Mouse (Mus musculus) hindbrain, embryonic 16.5 days (tissue): ENCODE data around the gene Dus1l. TPM values are rescaled to one million over a fixed set of nuclear protein-coding genes. Genes with fewer than 3 reads are reported as not detected.

ENCODE experiments used
- ATAC-seq: fragments of 200-750 bp; cut with Nextera tagmentation; 2 replicates; pipeline ENCODE4 v1.8.0; 2017; ENCODE audit warnings: moderate TSS enrichment, moderate library complexity
- H3K27ac ChIP-seq: fragments of 300-500 bp; sonication (generic); 2 replicates; pipeline ENCODE4 v1.5.1; 2014; ENCODE audit warnings: low read depth, mild to moderate bottlenecking, control low read depth, low read length, moderate library complexity
- H3K27me3 ChIP-seq: fragments of 300-500 bp; sonication (generic); replicated peaks from 2 replicates; pipeline ENCODE4 v1.6.1; 2014; ENCODE audit warnings: low read length; ENCODE audit not compliant: control insufficient read depth, insufficient read depth
- H3K36me3 ChIP-seq: fragments of 300-500 bp; sonication (generic); 2 replicates; pipeline ENCODE4 v1.6.1; 2014; ENCODE audit warnings: mild to moderate bottlenecking, low read length, moderate library complexity, mixed read lengths; ENCODE audit not compliant: control insufficient read depth, insufficient read depth
- H3K4me1 ChIP-seq: fragments of 300-500 bp; sonication (generic); 2 replicates; pipeline ENCODE4 v1.6.1; 2014; ENCODE audit warnings: low read depth, low read length; ENCODE audit not compliant: control insufficient read depth, insufficient read depth
- H3K4me2 ChIP-seq: fragments of 300-500 bp; sonication (generic); 2 replicates; pipeline ENCODE4 v1.6.1; 2014; ENCODE audit warnings: mild to moderate bottlenecking, low read length, control low read depth, moderate library complexity
- H3K4me3 ChIP-seq: fragments of 300-500 bp; sonication (generic); 2 replicates; pipeline ENCODE4 v1.5.1; 2014; ENCODE audit warnings: mild to moderate bottlenecking, low read length, control low read depth, moderate library complexity
- H3K9ac ChIP-seq: fragments of 300-500 bp; sonication (generic); 2 replicates; pipeline ENCODE4 v1.6.1; 2014; ENCODE audit warnings: low read depth, mild to moderate bottlenecking, control low read depth, low read length, moderate library complexity
- H3K9me3 ChIP-seq: fragments of 300-500 bp; sonication (generic); 2 replicates; pipeline ENCODE4 v1.6.1; 2014; ENCODE audit warnings: mild to moderate bottlenecking, low read length, moderate library complexity; ENCODE audit not compliant: control insufficient read depth
- WGBS: fragments of 180-500 bp; shearing (Covaris S2); extraction: QIAGEN DNeasy Blood & Tissue Kit; methylation state at CpG from one replicate; pipeline ENCODE4 v1.1.7; 2014; 5-methylcytosine and 5-hydroxymethylcytosine counted together
- polyA plus RNA-seq: library from polyadenylated mRNA; unstranded; fragments of >200 nt; fragmentation: Nextera tagmentation; extraction: Ambion mirVana; gene quantifications from 2 replicates; pipeline ENCODE4 v1.2.1, GENCODE M21; 2015

Gene Dus1l
- polyA plus RNA-seq, 1 experiment from 2014 or later: 48.5 TPM

DNA sequence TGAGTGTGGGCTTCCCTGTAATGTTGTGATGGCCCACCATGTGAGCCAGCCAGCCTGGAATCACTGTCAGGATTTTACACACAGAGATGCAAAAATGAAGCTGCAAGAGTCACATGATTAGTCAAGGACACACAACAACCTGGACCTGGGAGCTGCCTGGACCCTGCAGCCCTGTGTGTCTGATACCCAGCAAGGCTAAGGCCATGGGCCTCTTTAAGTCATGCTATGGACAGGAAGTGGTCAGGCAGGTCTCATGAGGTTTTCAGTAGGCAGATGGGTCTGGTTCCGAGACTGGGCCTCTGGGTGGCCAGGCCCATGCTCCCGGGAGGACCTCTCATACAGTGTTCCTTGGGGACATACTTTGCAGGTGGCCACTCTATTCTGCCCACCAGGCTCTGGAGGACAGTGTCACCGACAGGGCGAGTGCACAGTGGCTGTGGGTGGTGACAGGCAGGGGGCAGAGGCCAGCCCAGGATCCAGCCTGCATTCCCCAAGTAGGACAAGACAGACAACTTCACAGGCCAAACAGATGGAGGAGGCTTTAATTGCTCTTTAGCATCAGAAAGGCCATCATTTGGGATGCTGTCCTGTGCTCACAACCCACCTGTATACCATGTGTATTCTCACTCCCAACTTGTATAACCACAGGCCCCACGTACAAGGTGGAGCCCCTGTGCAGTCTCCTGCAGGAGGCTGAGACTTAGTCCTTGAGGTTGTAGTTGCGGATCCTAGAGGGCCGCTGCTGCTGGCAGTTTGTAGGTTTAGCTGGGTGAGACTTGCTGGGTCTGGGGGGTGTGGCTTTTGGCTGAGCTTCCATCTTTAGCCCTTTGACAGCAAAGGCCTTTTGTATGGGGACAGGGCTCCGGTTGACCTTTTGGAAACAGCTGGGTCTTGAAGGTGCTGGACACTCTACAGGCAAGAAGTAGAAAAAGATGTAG, 30.1 kb upstream of the Dus1l start:
- WGBS: 78% methylated on average over 8 of the region's 8 CpGs
- Histone ChIP-seq H3K9ac (peak overlapping the region; percentile 97; the same call in 1 of the 2 replicates), H3K27ac (peak overlapping the region; percentile 100)

DNA sequence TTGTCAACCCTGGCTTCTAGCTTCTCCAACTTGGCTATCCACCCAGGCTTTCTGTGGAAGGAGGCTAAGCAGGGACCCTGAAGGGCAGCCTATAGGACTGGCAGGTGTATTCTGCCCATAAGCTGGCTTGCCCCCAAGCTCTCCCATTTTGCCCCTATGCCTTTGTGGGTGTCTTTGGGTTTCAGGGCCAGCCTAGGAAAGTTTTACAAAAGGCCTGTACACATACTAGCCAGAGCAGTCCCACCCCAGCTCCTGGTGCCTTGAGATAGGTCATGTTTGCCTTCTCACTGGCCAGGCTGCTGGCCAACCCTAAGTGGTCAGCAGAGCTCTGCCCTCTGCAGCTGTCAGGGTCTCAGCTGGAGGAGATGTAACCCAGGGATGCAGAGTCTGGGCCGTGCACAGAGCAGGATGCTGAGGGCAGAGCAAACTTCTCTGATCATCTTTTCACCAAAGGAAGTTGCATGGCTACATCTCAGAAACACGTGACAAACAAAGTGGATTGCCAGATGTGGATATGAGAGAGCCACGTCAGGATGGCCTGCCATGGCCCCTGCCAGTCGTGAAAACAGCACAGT, 29.2 kb upstream of the Dus1l start:
- peak overlapping the region; percentile 95 for H3K4me2 ChIP-seq
- peak overlapping the region; percentile 97 for H3K9ac ChIP-seq
- ATAC-seq: no peak
- peak overlapping the region; percentile 81 for H3K4me3 ChIP-seq
- 52% methylated on average over 4 of the region's 4 CpGs for WGBS
- H3K9me3 ChIP-seq: no peaks in the 10 kb centered on the region
- H3K4me1 ChIP-seq: peaks cover 38% of the 10 kb centered on the region
- H3K36me3 ChIP-seq: peaks cover 6% of the 10 kb centered on the region
- H3K27me3 ChIP-seq: no peaks in the 10 kb centered on the region
- H3K27ac ChIP-seq: peak overlapping the region; percentile 100

More for the DNA sequence above, 30.1 kb upstream of the Dus1l start:
- no peaks in the 10 kb centered on the region for H3K9me3 ChIP-seq
- no peak overlapping the region for H3K4me2 ChIP-seq
- peaks cover 2% of the 10 kb centered on the region; the same call in 1 of the 2 replicates for H3K36me3 ChIP-seq
- H3K27me3 ChIP-seq: no peaks in the 10 kb centered on the region
- no peak overlapping the region for H3K4me3 ChIP-seq
- no peak for ATAC-seq
- H3K4me1 ChIP-seq: peaks cover 30% of the 10 kb centered on the region

DNA sequence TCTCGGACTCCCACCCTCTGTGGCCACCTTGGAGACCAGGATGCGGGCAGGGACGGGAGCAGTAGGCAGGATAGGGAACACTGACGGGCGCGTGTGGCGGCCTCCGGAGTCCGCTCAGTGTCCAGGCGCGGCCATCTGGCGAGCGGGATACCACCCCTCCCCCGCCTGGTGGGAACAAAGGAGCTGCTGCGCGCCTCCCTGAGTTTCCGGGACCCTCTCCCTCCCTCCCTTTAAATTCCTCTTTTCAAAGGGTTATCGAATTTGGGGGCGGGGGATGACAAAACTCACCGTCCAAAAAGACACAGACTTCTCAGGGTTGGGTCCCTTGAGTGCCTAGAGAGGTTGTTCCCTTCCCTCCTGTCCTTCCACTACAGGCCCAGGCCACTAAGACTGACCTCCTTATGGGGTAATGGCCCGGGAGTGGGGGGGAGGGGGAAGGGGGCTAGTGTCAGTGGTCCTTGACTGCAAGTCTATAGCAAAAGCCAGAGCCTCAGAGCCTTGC, 28.6 kb upstream of the Dus1l start:
- Histone ChIP-seq H3K27me3 (no peaks in the 10 kb centered on the region), H3K36me3 (peaks cover 11% of the 10 kb centered on the region), H3K27ac (peak overlapping the region; percentile 100), H3K4me1 (peaks cover 38% of the 10 kb centered on the region), H3K4me3 (peak overlapping the region; percentile 81), H3K9me3 (no peaks in the 10 kb centered on the region), H3K9ac (peak overlapping the region; percentile 97), H3K4me2 (peak overlapping the region; percentile 95)
- peak; percentile 4; the same call in 1 of the 2 replicates for ATAC-seq
- under 1% methylated on average over 21 of the region's 21 CpGs for WGBS

DNA sequence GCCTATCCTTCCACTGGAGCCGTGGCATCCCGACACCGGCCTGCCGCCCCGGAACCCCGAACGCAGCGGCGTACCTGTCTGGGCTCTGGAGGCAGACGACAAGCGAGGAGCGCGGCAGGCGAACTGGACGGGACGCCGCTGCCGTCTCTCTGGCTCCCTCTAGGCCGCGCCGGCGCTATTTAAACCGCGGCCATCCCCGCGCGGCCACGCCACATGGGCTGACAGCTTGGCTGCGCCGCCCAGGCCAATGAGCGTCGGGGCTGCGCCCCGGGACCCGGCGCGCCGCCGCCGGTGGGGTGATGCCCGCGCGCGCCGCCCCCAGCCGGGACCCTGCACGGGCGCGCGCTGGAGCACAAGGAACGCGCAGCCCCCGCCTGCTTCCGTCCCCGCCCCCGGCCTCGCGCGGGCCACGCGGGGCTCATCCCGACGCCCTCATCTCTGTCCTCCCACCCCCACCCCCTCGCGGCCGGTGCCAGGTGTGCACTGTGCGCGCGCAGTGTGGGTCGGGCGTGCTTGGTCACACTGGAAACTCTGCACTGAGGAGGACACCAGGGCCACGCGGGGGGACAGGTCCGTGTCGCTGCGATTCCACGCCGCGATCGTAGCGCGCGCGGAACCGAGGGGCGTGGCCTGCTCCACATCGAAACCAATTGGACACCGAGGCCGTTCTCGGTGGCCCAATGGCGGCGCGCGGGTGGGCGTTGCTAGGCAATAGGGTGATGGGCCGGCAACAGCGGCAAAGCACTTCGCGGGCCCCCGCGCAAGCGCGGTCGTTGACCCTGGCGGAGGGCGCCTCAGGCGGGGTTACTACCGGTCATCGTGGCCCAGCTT, 28.0 kb upstream of the Dus1l start, which contains the start of gene Fasn:
TSS of gene Fasn (minus strand) at position 592 of the 831 bp plus-strand sequence.
- H3K4me2 ChIP-seq: peak within 1 kb of the TSS; percentile 95
- under 1% methylated on average over 70 of the region's 109 CpGs for WGBS
- peak within 1 kb of the TSS; percentile 97 for H3K9ac ChIP-seq
- peak; percentile 94 for ATAC-seq
- H3K36me3 ChIP-seq: peaks cover 17% of the 10 kb centered on the region
- H3K9me3 ChIP-seq: no peaks in the 10 kb centered on the region
- peak within 1 kb of the TSS; percentile 81 for H3K4me3 ChIP-seq
- H3K27ac ChIP-seq: peak within 1 kb of the TSS; percentile 100
- peaks cover 38% of the 10 kb centered on the region for H3K4me1 ChIP-seq
- no peaks in the 10 kb centered on the region for H3K27me3 ChIP-seq

DNA sequence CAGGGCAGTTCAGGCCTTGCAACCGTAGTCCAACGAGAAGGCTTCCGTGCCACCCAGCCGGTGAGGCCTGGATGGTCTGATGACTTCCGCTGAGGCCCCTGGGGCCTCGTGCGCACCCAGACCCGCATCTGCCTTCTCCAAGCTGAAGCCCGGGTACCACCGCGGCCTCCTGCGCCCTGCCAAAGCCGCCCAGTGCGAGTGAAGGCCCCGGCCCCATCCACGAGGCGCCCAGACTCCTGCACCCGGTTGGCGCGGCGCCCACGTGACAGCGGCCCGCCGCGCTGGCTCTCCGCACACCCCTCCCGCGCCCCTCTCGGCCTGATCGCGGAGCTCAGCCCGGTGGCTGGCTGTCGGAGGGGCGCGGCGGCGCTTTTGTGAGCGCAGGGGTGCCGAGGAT, 27.3 kb upstream of the Dus1l start:
- no peaks in the 10 kb centered on the region for H3K27me3 ChIP-seq
- 0% methylated on average over 22 of the region's 40 CpGs for WGBS
- H3K4me2 ChIP-seq: peak overlapping the region; percentile 95
- no peaks in the 10 kb centered on the region for H3K9me3 ChIP-seq
- H3K27ac ChIP-seq: peak overlapping the region; percentile 100
- peaks cover 23% of the 10 kb centered on the region for H3K36me3 ChIP-seq
- peak overlapping the region; percentile 97 for H3K9ac ChIP-seq
- H3K4me1 ChIP-seq: peaks cover 38% of the 10 kb centered on the region
- ATAC-seq: peak; percentile 36
- H3K4me3 ChIP-seq: peak overlapping the region; percentile 81

DNA sequence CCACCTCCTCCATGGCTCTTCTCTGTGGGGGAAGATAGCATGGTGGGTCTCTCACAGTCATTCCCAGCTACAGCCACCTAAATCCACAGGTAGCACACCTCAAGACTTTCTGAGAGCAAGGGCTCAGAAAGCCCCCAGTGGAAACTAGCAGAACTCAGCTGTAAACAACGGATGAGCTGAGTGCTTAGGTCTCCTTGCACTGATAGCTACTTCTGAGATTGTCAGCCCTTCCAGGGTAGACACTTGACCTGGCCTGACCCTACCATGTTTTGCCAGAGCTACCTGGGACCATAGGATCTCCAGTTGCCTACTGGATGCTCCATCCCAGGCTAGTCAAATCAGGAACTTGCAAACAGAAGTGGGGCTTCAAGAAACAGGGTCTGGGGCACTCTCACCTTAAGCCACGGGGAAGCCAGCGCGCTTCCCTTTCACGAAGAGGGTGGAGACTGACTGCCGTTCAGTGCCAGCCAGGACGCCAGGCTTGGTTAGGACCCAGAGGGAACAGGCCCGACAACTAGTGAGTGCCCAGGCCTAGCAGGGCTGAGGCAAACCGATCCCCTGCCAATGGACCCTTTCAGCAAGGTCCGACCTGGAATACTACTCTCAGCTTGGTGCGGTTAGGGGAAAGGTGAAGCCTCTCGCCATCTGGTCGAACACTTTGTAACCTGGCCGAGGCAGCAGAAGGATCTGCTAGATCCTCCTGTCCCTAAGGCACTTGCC, 26.8 kb upstream of the Dus1l start:
- WGBS: 0% methylated on average over 14 of the region's 14 CpGs
- H3K4me3 ChIP-seq: peak overlapping the region; percentile 81
- peak overlapping the region; percentile 100 for H3K27ac ChIP-seq
- no peaks in the 10 kb centered on the region for H3K9me3 ChIP-seq
- peak overlapping the region; percentile 95 for H3K4me2 ChIP-seq
- H3K9ac ChIP-seq: peak overlapping the region; percentile 97
- no peak for ATAC-seq
- peaks cover 38% of the 10 kb centered on the region for H3K4me1 ChIP-seq
- no peaks in the 10 kb centered on the region for H3K27me3 ChIP-seq
- peaks cover 29% of the 10 kb centered on the region for H3K36me3 ChIP-seq

DNA sequence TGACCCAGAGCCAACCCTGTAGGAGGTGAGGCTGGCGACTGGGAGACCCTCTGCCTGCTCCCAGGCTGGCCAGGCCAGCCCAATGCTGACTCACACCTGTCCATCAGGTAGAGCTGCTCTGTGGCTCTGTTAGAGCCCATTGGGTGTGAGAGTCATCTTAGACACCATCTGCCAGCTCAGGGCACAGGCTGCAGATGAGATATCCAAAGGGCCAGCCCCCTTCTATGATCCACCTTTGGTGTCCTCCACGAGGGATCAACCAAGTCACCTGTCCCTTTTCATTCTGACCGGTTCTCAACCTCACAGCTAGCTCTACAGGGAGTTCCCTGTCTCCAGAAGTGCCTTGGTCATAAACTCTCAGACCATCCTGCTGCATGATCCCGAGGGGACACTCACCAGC, 26.1 kb upstream of the Dus1l start:
- no peak overlapping the region for H3K27ac ChIP-seq
- H3K4me1 ChIP-seq: peaks cover 38% of the 10 kb centered on the region
- 49% methylated on average over 4 of the region's 4 CpGs for WGBS
- no peaks in the 10 kb centered on the region for H3K9me3 ChIP-seq
- peak overlapping the region; percentile 97 for H3K9ac ChIP-seq
- H3K27me3 ChIP-seq: no peaks in the 10 kb centered on the region
- peaks cover 36% of the 10 kb centered on the region for H3K36me3 ChIP-seq
- H3K4me3 ChIP-seq: peak overlapping the region; percentile 81
- ATAC-seq: no peak
- peak overlapping the region; percentile 95 for H3K4me2 ChIP-seq
